Mouse (Mus musculus) ES-Bruce4 (cell line): ENCODE results near the gene Psme2. TPM values are rescaled to one million over a fixed set of nuclear protein-coding genes. Genes with fewer than 3 reads are reported as not detected.

ENCODE experiments used
- H3K27ac ChIP-seq: 2 replicates; pipeline ENCODE4 v1.5.1; 2012; ENCODE audit warnings: low read length, inconsistent platforms; ENCODE audit not compliant: insufficient read depth
- H3K27me3 ChIP-seq: 2 replicates; pipeline ENCODE4 v1.6.1; 2012; ENCODE audit warnings: mild to moderate bottlenecking, low read length, inconsistent platforms; ENCODE audit not compliant: control insufficient read depth, poor library complexity, insufficient read depth, severe bottlenecking
- H3K36me3 ChIP-seq: 2 replicates; pipeline ENCODE4 v1.6.1; 2012; ENCODE audit warnings: inconsistent platforms, mild to moderate bottlenecking, low read length, moderate library complexity; ENCODE audit not compliant: control insufficient read depth, poor library complexity, insufficient read depth, severe bottlenecking
- H3K4me1 ChIP-seq: one replicate; pipeline ENCODE4 v1.8.1; 2011; ENCODE audit warnings: low read length; ENCODE audit not compliant: control insufficient read depth, insufficient read depth
- H3K4me3 ChIP-seq: 2 replicates; pipeline ENCODE4 v1.5.1; 2011; ENCODE audit warnings: low read depth, mild to moderate bottlenecking, low read length
- H3K9ac ChIP-seq: 2 replicates; pipeline ENCODE4 v1.6.1; 2012; ENCODE audit warnings: low read depth, mild to moderate bottlenecking, inconsistent platforms; ENCODE audit not compliant: poor library complexity, severe bottlenecking
- H3K9me3 ChIP-seq: replicated peaks from 2 replicates; pipeline ENCODE4 v1.6.1; 2012; ENCODE audit warnings: mild to moderate bottlenecking, low read length, inconsistent platforms; ENCODE audit not compliant: control insufficient read depth, poor library complexity, insufficient read depth, severe bottlenecking
- CTCF ChIP-seq: IDR thresholded peaks from one replicate; pipeline ENCODE4 v1.8.1; 2011; ENCODE audit warnings: low read depth, low read length
- EP300 ChIP-seq: IDR thresholded peaks from 2 replicates; pipeline ENCODE4 v1.6.1; 2011; ENCODE audit warnings: low read depth, low read length; ENCODE audit not compliant: insufficient read depth
- POLR2A ChIP-seq: IDR thresholded peaks from one replicate; pipeline ENCODE4 v1.8.1; 2011; ENCODE audit warnings: low read length; ENCODE audit not compliant: insufficient read depth
- polyA plus RNA-seq: library from polyadenylated mRNA; stranded (reverse); fragments of >200 nt; gene quantifications from 2 replicates; pipeline ENCODE4 v1.2.4, GENCODE M21; 2011; ENCODE audit warnings: low read depth; ENCODE audit not compliant: missing spikeins, insufficient read depth, insufficient read length

Gene Psme2
- polyA plus RNA-seq = 195 and 200 TPM in 2 replicates

DNA sequence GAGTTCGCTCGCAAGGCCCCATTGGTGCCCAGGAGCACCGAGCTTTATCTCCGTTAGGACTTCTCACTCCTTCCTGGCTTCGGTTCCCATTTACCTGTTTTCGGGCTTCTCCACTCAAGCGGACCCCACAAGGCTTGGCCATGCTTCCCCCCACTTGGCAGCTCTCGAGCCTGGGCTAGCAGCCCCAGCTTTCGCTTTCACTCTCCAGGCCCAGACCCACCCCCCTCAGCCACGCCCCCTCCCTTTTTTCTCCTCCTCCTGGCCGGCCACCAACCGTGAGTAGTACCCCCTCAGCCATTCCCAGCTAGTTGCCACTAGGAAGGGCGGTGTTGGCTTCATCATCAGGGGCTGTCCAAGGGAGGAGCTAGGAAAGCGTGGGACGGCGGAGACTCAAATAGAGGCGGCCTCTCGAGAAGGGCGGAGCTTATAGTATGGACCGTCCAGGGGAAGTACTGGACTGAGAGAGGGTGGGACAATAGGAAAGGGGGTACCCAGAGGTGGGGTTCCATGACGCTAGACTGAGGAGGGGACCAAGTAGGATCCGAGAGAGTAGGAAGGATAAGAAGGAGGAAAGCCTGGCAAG lies at the start of gene Psme2:
Gene Psme2 (minus strand): TSS at position 366 of the 583 bp plus-strand sequence.
- peaks cover 13% of the 10 kb centered on the region for H3K36me3 ChIP-seq

DNA sequence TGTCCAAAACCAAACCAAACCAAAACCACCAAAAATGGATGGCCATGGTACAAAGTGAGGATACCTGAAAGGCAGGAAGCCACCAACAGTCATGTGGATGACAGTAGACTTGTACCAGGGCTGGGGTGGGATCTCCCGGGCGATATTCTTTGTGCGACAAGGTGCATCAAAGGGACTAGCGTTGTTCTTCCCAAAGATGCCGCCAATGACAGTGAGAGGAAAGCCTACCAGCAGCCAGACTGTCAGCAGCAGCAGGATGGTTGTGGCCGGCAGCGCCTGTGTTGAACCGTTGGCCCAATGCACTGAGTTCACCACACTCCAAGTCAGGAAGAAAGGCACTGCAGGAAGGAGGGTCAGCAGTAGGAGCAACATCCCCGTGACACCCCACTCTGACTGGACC lies 46.9 kb upstream of the Psme2 start, which contains the start of gene Gm49378:
Gene Gm49378 (minus strand): TSS at position 101 of the 400 bp plus-strand sequence.
- H3K9me3 ChIP-seq = no peaks in the 10 kb centered on the region
- no peaks in the 10 kb centered on the region for H3K27me3 ChIP-seq
- H3K9ac ChIP-seq = no peak within 1 kb of the TSS
- H3K4me1 ChIP-seq = peaks cover 4% of the 10 kb centered on the region
- peaks cover 11% of the 10 kb centered on the region for H3K36me3 ChIP-seq
- no peak within 1 kb of the TSS for H3K4me3 ChIP-seq
- H3K27ac ChIP-seq = no peak within 1 kb of the TSS
- TF ChIP-seq POLR2A = no peak
- TF ChIP-seq EP300 = no peak
- no peak for TF ChIP-seq CTCF

More for the DNA sequence above, at the start of gene Psme2:
- no peaks in the 10 kb centered on the region for H3K4me1 ChIP-seq
- H3K9me3 ChIP-seq = no peaks in the 10 kb centered on the region
- peak within 1 kb of the TSS; percentile 87 for H3K4me3 ChIP-seq
- TF ChIP-seq POLR2A = peak; percentile 4
- no peak for TF ChIP-seq CTCF
- no peaks in the 10 kb centered on the region for H3K27me3 ChIP-seq
- peak within 1 kb of the TSS; percentile 89 for H3K9ac ChIP-seq
- H3K27ac ChIP-seq = peak within 1 kb of the TSS; percentile 66

DNA sequence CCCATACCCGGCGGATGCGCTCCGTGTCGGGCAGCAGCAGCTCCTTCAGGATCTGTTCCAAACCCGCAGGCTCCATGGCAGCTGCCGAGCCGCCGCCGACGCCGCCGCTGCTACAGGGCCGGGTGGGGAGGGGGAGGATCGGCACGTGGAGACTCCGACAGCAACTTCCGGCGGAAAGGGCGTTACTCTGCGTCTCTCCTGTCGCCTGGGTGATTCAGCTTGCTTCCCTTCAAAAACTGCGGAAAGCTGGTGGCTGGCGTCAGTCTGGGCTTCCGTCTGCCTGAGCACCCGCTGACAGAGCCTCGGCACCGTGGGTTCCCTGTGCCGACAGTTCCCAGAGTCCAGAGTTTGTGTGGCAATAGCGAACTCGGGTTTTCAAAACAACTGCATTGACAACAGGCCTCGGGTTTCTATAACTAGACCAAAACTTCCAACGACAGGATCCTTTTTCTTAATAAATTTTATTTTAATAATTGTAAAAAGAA lies 44.7 kb upstream of the Psme2 start, which contains the start of gene Ipo4:
Gene Ipo4 (minus strand): TSS at position 435 of the 485 bp plus-strand sequence.
- peak within 1 kb of the TSS; percentile 64 for H3K4me3 ChIP-seq
- TF ChIP-seq POLR2A (no peak), EP300 (no peak), CTCF (no peak)
- H3K27ac ChIP-seq = no peak within 1 kb of the TSS
- H3K9me3 ChIP-seq = no peaks in the 10 kb centered on the region
- H3K36me3 ChIP-seq = peaks cover 17% of the 10 kb centered on the region
- peaks cover 4% of the 10 kb centered on the region for H3K4me1 ChIP-seq
- H3K9ac ChIP-seq = peak within 1 kb of the TSS; percentile 70
- no peaks in the 10 kb centered on the region for H3K27me3 ChIP-seq

DNA sequence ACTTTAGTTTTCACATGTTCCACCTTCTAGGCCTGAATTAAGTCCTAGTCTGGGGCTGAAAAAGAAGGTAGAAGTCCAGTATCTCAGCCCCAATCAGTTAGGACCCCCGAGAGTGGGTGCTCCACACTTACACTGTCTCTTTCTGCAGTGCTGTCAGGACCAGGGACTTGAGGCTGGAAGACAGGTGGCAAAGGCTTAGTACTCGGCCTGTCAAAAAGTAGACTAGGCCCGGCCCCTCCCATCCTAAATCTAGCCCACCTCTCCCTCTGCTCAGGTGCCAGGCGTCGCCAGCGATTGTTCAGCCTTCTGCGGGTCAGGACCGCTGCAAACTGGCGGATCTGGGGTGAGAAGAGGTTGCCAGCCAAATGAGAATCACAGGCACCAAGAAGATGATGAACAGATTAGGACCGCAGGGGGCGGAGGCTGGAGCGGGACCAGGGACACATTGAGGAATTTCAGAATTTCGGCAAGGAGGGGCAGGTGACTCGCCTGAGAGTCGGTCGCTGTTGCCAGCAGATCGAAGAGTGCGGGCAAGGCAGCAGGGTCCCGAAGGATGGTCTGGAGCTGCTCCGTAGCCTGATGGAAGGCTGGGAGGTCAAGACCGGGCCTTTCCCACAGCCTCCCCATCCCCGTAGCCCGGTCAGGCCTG lies 44.1 kb upstream of the Psme2 start:
- H3K4me3 ChIP-seq = peak overlapping the region; percentile 64
- H3K36me3 ChIP-seq = peaks cover 23% of the 10 kb centered on the region
- no peak overlapping the region for H3K27ac ChIP-seq
- H3K9me3 ChIP-seq = no peaks in the 10 kb centered on the region
- TF ChIP-seq EP300 = no peak
- TF ChIP-seq CTCF = no peak
- no peak for TF ChIP-seq POLR2A
- no peaks in the 10 kb centered on the region for H3K27me3 ChIP-seq
- H3K9ac ChIP-seq = peak overlapping the region; percentile 70
- H3K4me1 ChIP-seq = peaks cover 4% of the 10 kb centered on the region

DNA sequence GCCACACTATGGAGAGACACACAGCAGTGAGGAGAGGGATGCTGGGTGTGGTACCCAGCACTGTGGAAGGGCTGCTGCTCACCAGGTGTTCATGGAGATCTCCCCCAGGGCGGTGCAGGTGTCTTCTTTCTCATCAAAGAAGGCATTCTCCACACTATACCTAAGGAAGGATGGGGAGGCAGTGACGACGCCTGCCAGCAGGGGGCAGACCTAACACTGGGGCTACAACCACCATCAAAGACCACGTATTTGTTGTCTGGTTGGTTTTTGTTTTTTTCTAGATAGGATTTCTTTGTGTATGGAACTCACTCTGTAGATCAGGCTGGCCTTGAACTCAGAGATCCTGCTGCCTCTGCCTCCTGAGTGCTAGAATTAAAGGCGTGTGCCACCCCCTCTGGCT lies 38.4 kb upstream of the Psme2 start:
- Histone ChIP-seq H3K27ac (no peak overlapping the region), H3K36me3 (peaks cover 39% of the 10 kb centered on the region)
- TF ChIP-seq EP300 (no peak), CTCF (peak; percentile 88), POLR2A (no peak)

DNA sequence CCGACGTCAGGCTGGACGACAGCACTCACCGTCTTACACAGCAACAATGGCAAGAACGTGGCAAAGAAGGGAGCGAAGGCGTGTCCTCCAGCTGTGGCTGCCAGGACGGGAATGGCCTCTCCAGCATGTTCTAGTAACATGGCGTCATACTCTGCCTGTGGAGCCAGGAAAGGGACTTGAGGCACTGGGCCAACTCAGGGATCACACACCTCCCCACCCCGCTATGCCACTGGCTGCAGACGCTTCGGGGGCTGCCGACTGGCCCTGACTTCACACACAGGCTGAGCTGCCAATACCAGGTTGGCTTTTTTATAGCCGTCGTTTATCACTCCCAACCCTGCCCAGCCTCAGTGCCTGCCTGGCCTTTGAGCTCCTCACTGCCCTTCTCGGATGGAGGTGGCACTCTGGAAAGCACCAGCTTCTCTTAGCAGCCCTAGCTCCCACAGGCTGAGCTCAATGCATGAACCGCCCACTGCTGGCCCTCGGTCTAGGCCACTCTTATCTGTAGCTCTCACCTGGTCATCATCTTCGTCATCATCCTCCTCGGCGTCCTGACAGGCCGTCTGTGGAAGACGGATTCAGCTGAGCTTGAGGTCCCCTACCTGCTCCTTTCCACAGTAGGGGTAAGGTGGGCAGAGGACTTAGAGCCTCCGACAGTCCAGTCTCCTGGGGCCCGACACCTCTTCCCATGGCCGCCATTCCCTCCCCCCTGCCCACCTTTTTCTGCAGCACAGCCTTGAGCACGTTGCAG lies 37.3 kb upstream of the Psme2 start:
- TF ChIP-seq POLR2A (no peak), EP300 (no peak), CTCF (no peak)
- H3K27ac ChIP-seq = no peak overlapping the region
- no peaks in the 10 kb centered on the region for H3K9me3 ChIP-seq
- no peaks in the 10 kb centered on the region for H3K4me1 ChIP-seq
- no peak overlapping the region for H3K9ac ChIP-seq
- H3K4me3 ChIP-seq = no peak overlapping the region
- peaks cover 34% of the 10 kb centered on the region for H3K36me3 ChIP-seq
- no peaks in the 10 kb centered on the region for H3K27me3 ChIP-seq

More for the DNA sequence above, 38.4 kb upstream of the Psme2 start:
- no peak overlapping the region for H3K9ac ChIP-seq
- H3K4me3 ChIP-seq = no peak overlapping the region
- H3K4me1 ChIP-seq = peaks cover 4% of the 10 kb centered on the region
- no peaks in the 10 kb centered on the region for H3K9me3 ChIP-seq
- no peaks in the 10 kb centered on the region for H3K27me3 ChIP-seq
